Mouse (Mus musculus): ENCODE results near the gene D2hgdh. TPM values are rescaled to one million over a fixed set of nuclear protein-coding genes. Genes with fewer than 3 reads are reported as not detected.

Gene D2hgdh
- 10.2 and 12.1 TPM in 2 replicates for polyA plus RNA-seq (2014; fragmentation: Nextera tagmentation; extraction: Ambion mirVana)

DNA sequence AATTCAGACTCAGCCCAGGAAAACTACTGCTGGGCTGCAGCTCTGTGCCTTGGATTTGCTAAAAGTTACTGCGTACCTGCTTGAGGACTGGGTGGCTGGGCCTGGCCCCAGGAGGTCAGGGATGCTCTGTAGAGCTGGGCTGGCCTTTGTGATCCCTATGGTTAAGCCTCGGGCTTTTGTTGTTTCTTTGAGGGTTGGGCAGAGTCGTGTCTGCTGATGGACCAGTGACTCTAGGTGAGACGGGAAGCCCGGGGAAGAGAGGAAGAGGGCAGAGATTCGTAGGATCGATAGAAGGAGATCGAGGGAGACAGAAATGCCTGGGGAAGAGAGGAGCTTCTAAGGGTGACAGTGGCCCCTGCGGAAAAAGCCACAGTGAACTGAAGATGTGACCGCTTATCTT lies at the start of gene D2hgdh:
TSS of gene D2hgdh (plus strand) at position 301 of the 400 bp plus-strand sequence.
- Histone ChIP-seq H3K4me3 (ENCODE audit: low read depth, low read length) (peak within 1 kb of the TSS; percentile 55), H3K27ac (ENCODE audit: low read depth, low read length) (peak within 1 kb of the TSS; percentile 79), H3K9me3 (ENCODE audit: control insufficient read depth, low read length) (no peaks in the 10 kb centered on the region), H3K27me3 (ENCODE audit: control insufficient read depth, insufficient read depth, low read length) (no peaks in the 10 kb centered on the region), H3K4me1 (ENCODE audit: control insufficient read depth, insufficient read depth, low read length) (peaks cover 7% of the 10 kb centered on the region), H3K4me2 (peak within 1 kb of the TSS; percentile 69), H3K36me3 (ENCODE audit: control insufficient read depth, insufficient read depth, low read length) (no peaks in the 10 kb centered on the region), H3K9ac (ENCODE audit: low read length) (peak within 1 kb of the TSS; percentile 69)
- DNase-seq (ENCODE audit: low spot score, missing footprints) (peak; percentile 88), ATAC-seq (ENCODE audit: low FRiP score) (peak; percentile 14)
- 5% methylated on average over 10 of the region's 10 CpGs for WGBS

GRCm38 (mm10) chr1:93776686-93777085 lies 48.0 kb upstream of the D2hgdh start:
- H3K4me3 ChIP-seq (ENCODE audit: low read depth, low read length): no peak overlapping the region
- peaks cover 37% of the 10 kb centered on the region for H3K36me3 ChIP-seq (ENCODE audit: control insufficient read depth, insufficient read depth, low read length)
- 90% methylated on average over 5 of the region's 5 CpGs for WGBS
- no peaks in the 10 kb centered on the region for H3K9me3 ChIP-seq (ENCODE audit: control insufficient read depth, low read length)
- no peak overlapping the region for H3K27ac ChIP-seq (ENCODE audit: low read depth, low read length)
- no peak overlapping the region for H3K9ac ChIP-seq (ENCODE audit: low read length)
- DNase-seq (ENCODE audit: low spot score, missing footprints): no peak
- no peak for ATAC-seq (ENCODE audit: low FRiP score)
- no peaks in the 10 kb centered on the region for H3K27me3 ChIP-seq (ENCODE audit: control insufficient read depth, insufficient read depth, low read length)
- H3K4me2 ChIP-seq: no peak overlapping the region
- H3K4me1 ChIP-seq (ENCODE audit: control insufficient read depth, insufficient read depth, low read length): no peaks in the 10 kb centered on the region

- no peak for DNase-seq (ENCODE audit: low spot score, missing footprints)
- no peaks in the 10 kb centered on the region for H3K27me3 ChIP-seq (ENCODE audit: control insufficient read depth, insufficient read depth, low read length)
- ATAC-seq (ENCODE audit: low FRiP score): no peak
- no peak overlapping the region for H3K4me3 ChIP-seq (ENCODE audit: low read depth, low read length)
- no peak overlapping the region for H3K9ac ChIP-seq (ENCODE audit: low read length)
- no peak overlapping the region for H3K27ac ChIP-seq (ENCODE audit: low read depth, low read length)
- no peaks in the 10 kb centered on the region for H3K4me1 ChIP-seq (ENCODE audit: control insufficient read depth, insufficient read depth, low read length)
- H3K4me2 ChIP-seq: no peak overlapping the region
- 87% methylated on average over 2 of the region's 2 CpGs for WGBS
- H3K9me3 ChIP-seq (ENCODE audit: control insufficient read depth, low read length): no peaks in the 10 kb centered on the region; the same call in 1 of the 2 replicates
- H3K36me3 ChIP-seq (ENCODE audit: control insufficient read depth, insufficient read depth, low read length): peaks cover 30% of the 10 kb centered on the region
Observed at GRCm38 (mm10) chr1:93786912-93787311, 37.8 kb upstream of the D2hgdh start.

GRCm38 (mm10) chr1:93794526-93794925 lies 30.2 kb upstream of the D2hgdh start:
- Histone ChIP-seq H3K4me3 (ENCODE audit: low read depth, low read length) (no peak overlapping the region), H3K9ac (ENCODE audit: low read length) (no peak overlapping the region), H3K27me3 (ENCODE audit: control insufficient read depth, insufficient read depth, low read length) (no peaks in the 10 kb centered on the region), H3K36me3 (ENCODE audit: control insufficient read depth, insufficient read depth, low read length) (peaks cover 36% of the 10 kb centered on the region), H3K4me2 (no peak overlapping the region), H3K9me3 (ENCODE audit: control insufficient read depth, low read length) (no peaks in the 10 kb centered on the region; the same call in 1 of the 2 replicates), H3K4me1 (ENCODE audit: control insufficient read depth, insufficient read depth, low read length) (no peaks in the 10 kb centered on the region), H3K27ac (ENCODE audit: low read depth, low read length) (no peak overlapping the region)
- 95% methylated on average over 8 of the region's 8 CpGs for WGBS
- ATAC-seq (ENCODE audit: low FRiP score) (no peak), DNase-seq (ENCODE audit: low spot score, missing footprints) (no peak)

- peaks cover 2% of the 10 kb centered on the region; the same call in 1 of the 2 replicates for H3K4me1 ChIP-seq (ENCODE audit: control insufficient read depth, insufficient read depth, low read length)
- H3K4me3 ChIP-seq (ENCODE audit: low read depth, low read length): no peak overlapping the region
- 90% methylated on average over 8 of the region's 8 CpGs for WGBS
- no peaks in the 10 kb centered on the region; the same call in 1 of the 2 replicates for H3K9me3 ChIP-seq (ENCODE audit: control insufficient read depth, low read length)
- no peak overlapping the region for H3K9ac ChIP-seq (ENCODE audit: low read length)
- no peak overlapping the region for H3K27ac ChIP-seq (ENCODE audit: low read depth, low read length)
- peaks cover 35% of the 10 kb centered on the region for H3K36me3 ChIP-seq (ENCODE audit: control insufficient read depth, insufficient read depth, low read length)
- no peak for ATAC-seq (ENCODE audit: low FRiP score)
- no peak overlapping the region for H3K4me2 ChIP-seq
- no peaks in the 10 kb centered on the region for H3K27me3 ChIP-seq (ENCODE audit: control insufficient read depth, insufficient read depth, low read length)
- no peak for DNase-seq (ENCODE audit: low spot score, missing footprints)
Observed at GRCm38 (mm10) chr1:93795886-93796285, 28.8 kb upstream of the D2hgdh start.

- Histone ChIP-seq H3K9me3 (ENCODE audit: control insufficient read depth, low read length) (no peaks in the 10 kb centered on the region), H3K4me1 (ENCODE audit: control insufficient read depth, insufficient read depth, low read length) (peaks cover 11% of the 10 kb centered on the region), H3K27me3 (ENCODE audit: control insufficient read depth, insufficient read depth, low read length) (no peaks in the 10 kb centered on the region), H3K27ac (ENCODE audit: low read depth, low read length) (no peak overlapping the region), H3K36me3 (ENCODE audit: control insufficient read depth, insufficient read depth, low read length) (peaks cover 4% of the 10 kb centered on the region; the same call in 1 of the 2 replicates), H3K4me3 (ENCODE audit: low read depth, low read length) (peak overlapping the region; percentile 58), H3K4me2 (peak overlapping the region; percentile 80), H3K9ac (ENCODE audit: low read length) (peak overlapping the region; percentile 84)
- ATAC-seq (ENCODE audit: low FRiP score): no peak
- WGBS: 76% methylated on average over 21 of the region's 21 CpGs
- no peak for DNase-seq (ENCODE audit: low spot score, missing footprints)
Observed at GRCm38 (mm10) chr1:93800670-93801503, 23.8 kb upstream of the D2hgdh start.

DNA sequence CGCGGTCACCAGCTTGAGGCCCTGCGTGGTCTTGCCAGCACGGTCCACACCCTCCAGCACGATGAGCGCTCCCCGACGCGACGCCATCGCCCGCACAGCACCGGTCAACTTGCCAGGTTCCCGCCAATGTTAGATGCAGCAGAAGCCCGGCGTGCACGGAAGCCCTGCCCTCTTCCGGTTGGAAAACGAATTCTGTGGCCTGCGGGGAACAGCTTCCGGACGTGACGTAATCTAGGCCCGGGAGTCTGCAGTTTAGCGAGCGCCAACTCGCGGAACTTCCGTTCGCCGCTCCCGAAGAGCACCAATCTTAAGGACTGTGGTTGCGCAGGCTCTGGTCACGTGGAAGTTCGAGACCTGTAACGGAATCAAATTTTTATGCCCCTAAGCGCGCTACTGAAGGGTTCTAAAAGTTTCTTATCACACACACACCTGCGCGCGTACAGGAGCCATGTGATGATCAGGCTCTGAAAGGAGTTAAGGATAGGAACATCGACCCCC lies 22.9 kb upstream of the D2hgdh start, which contains the start of gene Dtymk:
TSS of gene Dtymk (minus strand) at position 194 of the 498 bp plus-strand sequence.
- Histone ChIP-seq H3K36me3 (ENCODE audit: control insufficient read depth, insufficient read depth, low read length) (peaks cover 4% of the 10 kb centered on the region; the same call in 1 of the 2 replicates), H3K9me3 (ENCODE audit: control insufficient read depth, low read length) (no peaks in the 10 kb centered on the region), H3K9ac (ENCODE audit: low read length) (peak within 1 kb of the TSS; percentile 84), H3K4me3 (ENCODE audit: low read depth, low read length) (peak within 1 kb of the TSS; percentile 58), H3K4me2 (peak within 1 kb of the TSS; percentile 85), H3K4me1 (ENCODE audit: control insufficient read depth, insufficient read depth, low read length) (peaks cover 11% of the 10 kb centered on the region), H3K27ac (ENCODE audit: low read depth, low read length) (peak within 1 kb of the TSS; percentile 71), H3K27me3 (ENCODE audit: control insufficient read depth, insufficient read depth, low read length) (no peaks in the 10 kb centered on the region)
- peak; percentile 66 for ATAC-seq (ENCODE audit: low FRiP score)
- WGBS: under 1% methylated on average over 42 of the region's 42 CpGs
- peak; percentile 98 for DNase-seq (ENCODE audit: low spot score, missing footprints)

GRCm38 (mm10) chr1:93802771-93803170 lies 21.9 kb upstream of the D2hgdh start:
- Histone ChIP-seq H3K4me3 (ENCODE audit: low read depth, low read length) (no peak overlapping the region), H3K27ac (ENCODE audit: low read depth, low read length) (no peak overlapping the region), H3K4me2 (peak overlapping the region; percentile 85), H3K4me1 (ENCODE audit: control insufficient read depth, insufficient read depth, low read length) (peaks cover 11% of the 10 kb centered on the region), H3K27me3 (ENCODE audit: control insufficient read depth, insufficient read depth, low read length) (no peaks in the 10 kb centered on the region), H3K9ac (ENCODE audit: low read length) (no peak overlapping the region), H3K36me3 (ENCODE audit: control insufficient read depth, insufficient read depth, low read length) (peaks cover 4% of the 10 kb centered on the region; the same call in 1 of the 2 replicates), H3K9me3 (ENCODE audit: control insufficient read depth, low read length) (no peaks in the 10 kb centered on the region)
- ATAC-seq (ENCODE audit: low FRiP score): no peak
- 90% methylated on average over 5 of the region's 5 CpGs for WGBS
- DNase-seq (ENCODE audit: low spot score, missing footprints): no peak

All from midbrain, embryonic 11.5 days (tissue).